Mouse (Mus musculus) cerebellum, postnatal 36 days (tissue): ENCODE results near the gene Mrps10.
"Not testable (repeated sequence)": the region's sequence is repeated elsewhere in the genome, so short reads cannot be mapped to it uniquely, and the experiment has no call there.

Experiments used
- DNase-seq, 2 experiments: peaks; one replicate each; pipeline ENCODE4 v3.0.0; 2021 to 2022; ENCODE audit warnings: mixed read lengths in 2 of 2

The Mrps10 gene

DNA sequence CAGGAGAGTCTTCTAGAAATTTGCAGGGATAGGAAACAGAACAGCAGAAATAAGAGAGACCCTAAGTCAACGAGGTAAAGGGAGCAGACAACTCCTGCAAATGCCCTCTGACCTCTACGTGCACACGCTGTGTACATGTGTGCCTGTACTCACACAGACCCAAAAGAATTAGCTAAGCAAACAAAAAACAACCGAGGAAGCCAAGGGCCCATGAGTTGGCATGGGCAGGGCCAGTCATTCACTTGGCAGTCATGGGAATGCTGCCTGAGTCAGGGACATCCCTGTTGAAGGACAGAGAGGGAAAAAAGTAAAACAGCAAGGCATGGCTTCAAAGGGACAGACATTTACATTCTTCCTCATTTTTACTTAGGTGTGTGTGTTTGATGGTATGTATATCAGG is 14.6 kb downstream of the Mrps10 start:
- DNase-seq, result no peak

DNA sequence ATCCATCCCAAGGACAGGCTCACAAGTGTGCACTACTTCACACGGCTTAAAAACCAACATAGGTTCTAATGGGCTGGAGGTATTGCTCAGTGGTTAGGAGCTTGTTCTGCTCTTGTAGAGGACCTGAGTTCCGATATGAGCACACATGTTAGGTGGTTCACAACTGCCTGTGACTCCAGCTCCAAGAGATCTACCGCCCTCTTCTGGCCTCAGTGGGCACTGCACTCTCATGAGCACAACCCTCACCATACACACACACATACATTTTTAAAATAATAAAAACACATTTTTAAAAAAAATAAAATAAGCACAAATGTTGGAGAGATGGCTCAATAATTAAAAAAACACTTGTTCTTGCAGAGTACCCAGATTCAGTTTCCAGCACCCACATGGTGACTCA is 15.4 kb downstream of the Mrps10 start:
- DNase-seq, result no peak

DNA sequence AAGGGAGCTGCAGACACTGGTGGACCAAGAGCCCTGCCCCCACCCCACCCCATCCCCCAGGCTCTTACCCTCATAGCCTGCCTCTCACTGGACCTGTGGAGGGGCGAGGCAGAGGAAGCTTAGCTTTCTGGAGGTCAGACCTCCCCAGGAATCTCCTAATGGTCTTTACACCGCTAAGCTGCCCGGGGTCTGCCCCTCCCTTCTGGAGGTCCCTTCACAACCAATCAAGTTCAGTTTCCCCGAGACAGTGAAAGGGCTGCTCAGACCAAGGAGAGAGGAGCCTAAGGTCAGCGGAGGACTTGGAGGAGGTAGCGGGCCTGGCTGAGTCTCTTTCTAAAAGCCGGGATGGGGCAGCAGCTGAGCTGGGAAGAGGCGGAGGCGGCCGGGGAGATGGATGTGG is 16.5 kb downstream of the Mrps10 start, which contains the start of gene Guca1b:
Gene Guca1b, plus strand, starts transcription at position 249 of the 400 bp plus-strand sequence.
- no peak for DNase-seq

DNA sequence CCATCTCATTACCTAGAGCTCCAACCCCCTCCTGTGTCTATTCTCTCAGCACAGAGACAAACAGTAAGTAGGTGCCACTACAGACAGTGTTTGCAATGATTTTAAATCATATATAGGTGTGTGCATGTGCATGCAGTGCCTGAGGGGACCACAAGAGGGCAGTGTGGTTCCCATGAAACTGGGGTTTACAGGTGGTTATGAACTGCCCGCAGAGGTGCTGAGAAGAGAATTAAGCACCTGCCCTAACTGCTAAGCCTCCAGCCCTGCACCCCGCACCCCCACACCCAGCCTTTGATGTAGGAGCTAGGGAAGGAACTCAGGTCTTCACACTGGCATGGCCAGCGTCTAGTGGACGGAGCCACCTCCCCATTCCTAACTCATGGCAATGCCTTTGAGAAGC is 18.0 kb downstream of the Mrps10 start:
- DNase-seq, result peak; percentile 27 to 34

DNA sequence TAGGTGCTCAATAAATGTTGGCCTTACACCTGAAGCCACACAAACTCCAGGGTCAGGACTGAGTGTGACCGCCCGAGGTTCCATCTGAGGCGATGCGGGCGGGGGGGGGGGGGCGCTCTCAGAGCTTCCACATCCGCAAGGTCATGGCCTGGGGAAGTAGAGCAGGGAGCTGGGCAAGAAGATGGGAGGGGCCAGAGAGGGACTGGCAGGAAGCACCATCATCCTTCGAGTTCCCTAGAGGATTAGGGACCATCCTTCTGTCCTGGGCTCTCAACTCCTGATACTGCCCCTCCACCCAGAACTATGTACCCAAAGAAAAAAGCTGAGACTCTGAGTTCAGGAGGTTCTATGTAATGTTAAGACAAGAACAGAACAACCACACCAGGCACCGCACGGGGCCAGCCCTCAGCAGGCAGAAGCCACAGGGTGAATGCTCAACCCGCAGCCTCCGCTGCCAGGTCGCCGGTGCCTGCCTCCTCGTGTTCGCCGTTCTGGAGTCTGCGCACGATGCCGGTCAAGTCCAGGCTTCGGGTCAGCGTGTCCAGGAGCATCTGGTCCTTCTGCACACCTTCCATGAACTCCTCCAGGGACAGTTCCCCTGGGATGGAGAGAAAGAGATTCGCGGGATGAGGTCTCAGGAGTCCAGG is 25.7 kb downstream of the Mrps10 start:
- DNase-seq, result peak; percentile 6 to 9

DNA sequence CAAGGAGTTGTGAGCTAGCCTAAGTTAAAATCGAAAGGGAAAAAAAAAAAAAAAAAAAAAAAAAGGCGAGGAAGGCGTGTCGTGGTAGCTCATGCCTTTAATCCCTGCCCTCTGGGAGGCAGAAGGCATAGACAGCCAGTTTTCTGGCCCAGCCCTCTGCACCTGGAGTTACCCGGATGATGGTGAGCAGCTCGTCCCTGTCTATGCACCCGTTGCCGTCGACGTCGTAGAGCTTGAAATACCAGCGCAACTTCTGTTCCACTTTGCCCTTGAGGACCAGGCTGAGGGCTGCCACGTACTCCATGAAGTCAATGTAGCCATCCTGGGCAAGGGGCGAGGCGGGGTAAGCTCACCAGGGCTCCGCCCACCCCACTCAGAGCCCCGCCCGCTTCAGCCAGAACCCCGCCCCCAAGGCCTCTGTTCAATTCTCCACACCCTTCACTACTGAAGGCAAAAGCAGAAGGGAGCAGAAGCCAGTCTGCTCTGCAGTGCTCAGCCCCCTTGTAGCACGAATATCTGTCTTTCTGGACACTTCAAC is 26.8 kb downstream of the Mrps10 start:
- DNase-seq, result no peak

DNA sequence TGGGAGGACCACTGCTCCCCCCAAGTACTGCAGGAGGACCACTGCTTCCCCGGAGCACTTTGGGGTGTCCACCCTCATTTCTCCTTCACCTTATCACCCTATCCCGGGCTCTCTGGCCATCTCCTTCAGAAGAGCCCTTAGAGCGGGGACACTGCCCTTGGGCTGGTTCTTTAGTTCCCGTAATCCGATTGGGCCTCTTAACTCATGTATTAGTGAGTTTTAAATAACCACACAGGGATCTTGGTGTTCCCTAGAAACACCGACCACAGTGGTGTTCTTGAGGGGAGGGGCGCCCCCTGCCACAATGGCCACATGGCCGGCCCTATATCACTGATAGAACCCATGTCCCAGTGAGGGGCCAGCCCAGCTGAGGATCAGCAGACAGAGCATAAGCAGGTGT is 30.4 kb downstream of the Mrps10 start:
- DNase-seq, result no peak

DNA sequence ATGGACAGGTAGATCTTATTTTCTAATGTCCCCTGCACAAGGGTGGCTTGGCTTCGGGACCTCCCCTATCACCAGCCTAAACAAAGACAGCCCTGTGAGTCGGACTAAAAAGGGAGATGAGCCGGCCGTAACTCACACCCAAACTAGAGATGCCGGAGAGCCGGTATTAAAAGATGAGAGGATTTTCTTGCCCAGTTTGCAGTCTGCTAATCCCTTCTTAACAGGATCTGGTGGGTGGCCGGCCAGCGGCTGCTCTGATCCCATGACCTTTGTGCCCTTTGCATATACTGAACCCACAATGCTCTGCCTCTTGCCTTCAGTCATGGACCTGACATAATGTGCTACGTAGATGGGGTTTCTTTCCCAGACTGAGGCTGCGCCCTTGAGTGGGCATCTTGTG is 31.8 kb downstream of the Mrps10 start, which contains the start of gene Guca1a:
Gene Guca1a, minus strand, starts transcription at position 134 of the 400 bp plus-strand sequence.
- no peak for DNase-seq

DNA sequence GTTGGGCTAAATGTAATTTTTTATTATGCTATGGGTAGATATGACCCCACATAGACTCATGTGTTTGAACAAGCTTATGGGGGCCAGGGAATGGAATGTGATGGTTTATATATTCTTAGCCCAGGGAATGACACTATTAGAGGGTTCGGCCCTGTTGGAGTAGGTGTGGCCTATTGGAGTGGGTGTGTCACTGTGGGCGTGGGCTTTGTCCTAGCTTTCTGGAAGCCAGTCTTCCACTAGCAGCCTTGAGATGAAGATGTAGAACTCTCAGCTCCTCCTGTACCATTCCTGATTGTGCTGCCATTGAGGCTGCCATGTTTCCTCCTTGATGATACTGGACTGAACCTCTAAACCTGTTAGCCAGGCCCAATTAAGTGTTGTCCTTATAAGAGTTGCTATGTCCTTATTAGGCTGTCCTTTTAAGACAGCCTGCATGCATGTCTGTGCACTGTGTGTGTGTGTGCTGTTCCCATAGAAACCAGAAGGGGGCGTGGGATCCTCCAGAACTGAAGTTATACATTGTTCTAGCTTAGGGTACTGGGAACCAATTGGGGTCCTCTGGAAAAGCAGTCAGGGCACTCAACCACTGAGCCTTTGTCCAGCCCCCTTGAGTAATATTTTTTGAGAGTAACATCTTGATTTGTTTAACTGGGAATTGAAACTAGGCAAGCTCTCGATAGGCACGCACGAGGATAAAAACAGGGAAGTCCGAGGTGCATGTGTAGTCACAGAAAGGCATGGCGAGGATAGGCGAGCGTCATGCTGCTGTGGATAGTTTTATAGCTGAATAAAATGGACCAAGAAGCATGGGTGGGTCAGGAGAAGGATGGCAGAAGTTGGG is 39.2 kb downstream of the Mrps10 start:
- no peak for DNase-seq

DNA sequence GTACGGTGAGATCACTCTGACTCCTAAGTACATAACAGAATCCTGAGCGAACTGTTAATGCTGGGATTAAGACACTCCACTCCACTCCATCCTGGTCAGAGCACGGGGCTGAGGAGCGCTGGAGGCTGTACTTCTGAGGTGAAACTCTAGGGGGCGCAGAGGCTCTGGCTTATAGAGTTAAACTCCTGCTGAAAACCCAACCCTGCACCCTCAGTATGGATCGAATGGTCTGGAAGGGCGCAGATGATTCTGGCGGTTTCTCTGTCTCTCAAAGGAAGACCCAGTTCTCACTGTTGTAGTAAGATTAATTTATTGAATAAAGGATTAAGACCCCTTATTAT is 39.8 kb downstream of the Mrps10 start:
- peak; percentile 57 to 62 for DNase-seq

DNA sequence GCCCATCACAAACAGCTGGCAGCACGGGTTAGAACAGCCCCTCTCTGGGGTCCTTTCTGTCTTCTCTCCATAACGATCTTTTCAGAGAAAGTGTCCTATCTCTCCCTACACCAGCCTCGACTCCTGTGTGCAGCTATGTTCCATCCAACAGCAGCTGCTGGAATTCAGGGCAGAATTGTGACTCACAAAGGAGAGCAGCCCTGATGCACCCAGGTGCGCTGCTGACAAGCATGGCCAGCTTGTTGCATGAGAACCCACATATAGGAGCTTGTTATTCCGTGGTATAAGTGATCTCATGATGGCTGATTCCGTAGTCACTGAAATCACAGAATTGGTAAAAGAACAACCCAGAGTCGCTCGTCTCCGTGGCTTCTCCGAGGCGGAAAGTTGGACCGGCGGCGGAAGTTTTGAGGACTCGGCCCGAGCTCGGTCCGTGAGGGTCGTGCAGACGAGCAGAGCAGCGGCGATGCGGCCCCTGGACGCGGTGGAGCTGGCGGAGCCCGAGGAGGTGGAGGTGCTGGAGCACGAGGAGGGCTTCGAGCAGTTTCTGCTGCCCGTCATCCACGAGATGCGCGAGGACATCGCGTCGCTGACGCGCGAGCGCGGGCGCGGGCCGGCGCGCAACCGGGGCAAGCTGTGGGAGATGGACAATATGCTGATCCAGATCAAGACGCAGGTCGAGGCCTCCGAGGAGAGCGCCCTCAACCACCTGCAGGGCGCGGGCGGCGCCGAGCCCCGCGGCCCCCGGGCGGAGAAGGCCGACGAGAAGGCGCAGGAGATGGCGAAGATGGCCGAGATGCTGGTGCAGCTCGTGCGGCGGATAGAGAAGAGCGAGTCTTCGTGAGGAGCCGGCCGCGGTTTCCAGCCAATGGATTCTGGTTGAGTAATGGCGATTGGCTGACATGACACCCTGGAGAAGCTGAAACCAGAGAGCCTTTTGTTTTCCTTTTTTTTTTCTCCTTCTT is 41.5 kb downstream of the Mrps10 start:
- DNase-seq, result peak; percentile 10 to 40

DNA sequence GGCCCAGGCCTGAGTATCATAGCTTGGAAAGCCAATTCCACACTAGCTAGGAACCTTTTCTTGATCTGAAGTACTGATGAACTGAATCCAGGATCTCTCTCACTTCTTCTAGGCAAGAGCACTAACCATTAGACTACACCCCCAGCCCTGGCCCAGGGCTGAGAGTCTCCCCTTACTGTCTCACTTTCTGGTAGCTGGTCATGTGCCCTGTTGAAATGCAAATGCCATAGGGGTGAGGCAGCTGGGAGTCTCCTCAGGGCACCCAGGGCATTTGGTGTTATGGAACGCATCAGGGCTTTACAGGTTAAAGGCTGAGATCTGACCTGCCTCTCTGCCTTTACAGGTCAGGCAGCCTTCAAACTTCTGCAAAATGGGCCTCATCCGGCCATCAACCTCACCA is 51.5 kb downstream of the Mrps10 start:
- no peak for DNase-seq

DNA sequence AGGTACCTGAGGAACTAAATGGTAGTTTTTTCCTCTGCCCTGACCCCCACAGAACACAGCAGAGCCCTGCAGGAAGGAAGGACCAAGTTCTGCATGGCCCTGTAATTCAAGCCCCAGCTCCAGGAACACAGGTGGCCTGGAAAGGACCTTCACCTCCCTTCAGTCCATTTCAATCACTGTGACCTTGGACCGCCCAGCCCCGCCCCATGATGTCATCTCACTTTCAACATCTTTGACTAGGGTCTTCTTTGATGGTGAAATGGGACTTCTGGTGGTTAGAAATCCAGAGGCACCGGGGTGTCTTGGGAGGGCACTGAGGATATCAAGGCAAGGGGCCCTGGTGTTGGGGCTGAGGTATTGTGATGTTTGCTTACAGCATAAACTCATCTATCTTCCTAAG is 52.9 kb downstream of the Mrps10 start:
- no peak for DNase-seq

DNA sequence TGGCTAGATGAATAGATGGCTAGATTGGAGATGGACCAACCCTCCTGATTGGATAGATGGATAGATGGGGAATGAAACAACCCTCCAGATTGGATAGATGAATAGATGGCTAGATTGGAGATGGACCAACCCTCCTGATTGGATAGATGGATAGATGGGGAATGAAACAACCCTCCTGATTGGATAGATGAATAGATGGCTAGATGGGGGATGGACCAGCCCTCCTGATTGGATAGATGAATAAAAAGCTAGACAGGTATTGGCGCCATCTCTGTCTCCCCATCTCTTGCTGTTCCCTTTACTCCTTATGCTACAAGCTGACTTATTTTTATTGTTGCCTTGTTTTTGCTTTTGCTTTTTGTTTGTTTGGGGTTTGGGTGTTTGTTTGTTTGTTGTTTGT is 53.9 kb downstream of the Mrps10 start:
- DNase-seq, result not testable (repeated sequence)

DNA sequence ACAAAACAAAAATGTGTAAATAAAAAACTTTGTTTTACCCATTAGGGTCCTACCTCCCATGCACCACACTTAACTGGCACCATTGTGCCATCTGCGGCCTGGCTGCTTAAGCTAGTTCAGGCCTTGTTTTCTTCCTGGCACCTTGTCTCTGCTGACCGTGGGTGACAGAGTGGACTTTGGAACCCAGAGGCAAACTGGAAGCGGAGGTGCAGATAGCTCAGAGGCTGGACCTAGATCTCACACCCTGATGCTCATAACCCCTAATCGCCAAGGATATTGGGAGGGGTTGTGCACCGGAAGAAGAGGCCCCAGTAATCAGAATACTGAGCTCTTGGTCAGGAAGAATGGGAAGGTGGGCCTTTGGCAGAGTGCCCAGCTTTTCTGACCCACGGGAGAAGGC is 55.5 kb downstream of the Mrps10 start:
- no peak for DNase-seq

DNA sequence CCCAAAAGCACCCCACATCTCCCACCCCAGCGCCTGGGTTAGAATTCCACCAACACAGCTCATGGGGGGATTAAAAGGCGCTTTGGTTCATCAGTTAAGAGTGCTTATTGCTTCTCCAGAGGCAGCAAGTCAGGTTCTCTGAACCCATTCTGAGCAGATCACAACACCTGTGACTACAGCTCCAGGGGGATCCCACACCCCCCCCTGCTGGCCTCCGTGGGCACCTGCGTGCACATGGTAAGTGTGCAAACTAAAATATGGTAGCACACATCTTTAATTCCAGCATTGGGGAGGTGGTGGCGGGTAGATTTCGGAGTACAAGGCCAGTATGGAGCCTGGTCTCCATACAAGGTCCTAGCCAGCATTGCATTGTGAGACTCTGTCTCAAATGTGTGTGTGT is 58.6 kb downstream of the Mrps10 start:
- DNase-seq, result no peak

DNA sequence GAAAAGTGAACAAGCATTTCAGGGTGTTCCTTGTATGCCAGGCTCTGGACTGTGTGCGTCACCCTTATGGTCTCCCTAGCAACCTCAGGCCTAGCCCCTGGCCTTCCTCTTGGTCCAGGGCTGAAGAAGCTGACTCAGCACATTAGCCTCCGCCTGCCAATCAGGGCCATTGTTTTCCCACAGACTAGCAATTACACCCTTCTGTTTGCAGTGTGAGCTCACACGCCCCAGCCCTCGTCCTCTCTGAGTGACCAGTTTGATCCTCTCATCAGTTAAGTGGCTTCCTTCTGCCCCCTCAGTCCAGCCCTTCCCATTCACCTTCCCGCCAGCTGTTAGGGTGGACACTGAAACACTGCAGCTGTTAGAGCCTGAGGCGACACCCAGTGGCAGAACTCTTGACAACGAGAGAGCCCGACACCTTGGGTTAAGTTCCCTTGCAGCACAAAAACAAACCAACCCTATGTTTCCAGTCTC is 60.2 kb downstream of the Mrps10 start:
- no peak for DNase-seq

DNA sequence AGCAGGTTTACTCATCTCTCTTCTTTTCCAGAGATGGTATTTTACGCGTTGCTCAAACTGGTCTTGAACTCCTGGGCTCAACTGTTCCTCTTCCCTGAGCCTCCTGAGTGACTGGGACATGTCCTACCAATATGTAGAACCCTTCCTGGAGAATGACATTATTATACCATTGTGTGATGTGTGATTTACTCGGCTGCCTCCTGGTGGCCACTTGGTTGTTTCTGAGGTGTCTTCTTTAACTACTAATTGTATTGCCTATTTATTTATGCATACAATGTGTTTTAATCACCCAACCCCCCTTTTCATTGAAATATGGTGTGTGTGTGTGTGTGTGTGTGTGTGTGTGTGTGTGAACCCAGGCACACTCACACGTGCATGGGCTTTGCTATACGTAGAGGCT is 62.1 kb downstream of the Mrps10 start:
- no peak for DNase-seq
